ENCODE assay signal across 7 mouse cellular contexts in the genomic region with DNA sequence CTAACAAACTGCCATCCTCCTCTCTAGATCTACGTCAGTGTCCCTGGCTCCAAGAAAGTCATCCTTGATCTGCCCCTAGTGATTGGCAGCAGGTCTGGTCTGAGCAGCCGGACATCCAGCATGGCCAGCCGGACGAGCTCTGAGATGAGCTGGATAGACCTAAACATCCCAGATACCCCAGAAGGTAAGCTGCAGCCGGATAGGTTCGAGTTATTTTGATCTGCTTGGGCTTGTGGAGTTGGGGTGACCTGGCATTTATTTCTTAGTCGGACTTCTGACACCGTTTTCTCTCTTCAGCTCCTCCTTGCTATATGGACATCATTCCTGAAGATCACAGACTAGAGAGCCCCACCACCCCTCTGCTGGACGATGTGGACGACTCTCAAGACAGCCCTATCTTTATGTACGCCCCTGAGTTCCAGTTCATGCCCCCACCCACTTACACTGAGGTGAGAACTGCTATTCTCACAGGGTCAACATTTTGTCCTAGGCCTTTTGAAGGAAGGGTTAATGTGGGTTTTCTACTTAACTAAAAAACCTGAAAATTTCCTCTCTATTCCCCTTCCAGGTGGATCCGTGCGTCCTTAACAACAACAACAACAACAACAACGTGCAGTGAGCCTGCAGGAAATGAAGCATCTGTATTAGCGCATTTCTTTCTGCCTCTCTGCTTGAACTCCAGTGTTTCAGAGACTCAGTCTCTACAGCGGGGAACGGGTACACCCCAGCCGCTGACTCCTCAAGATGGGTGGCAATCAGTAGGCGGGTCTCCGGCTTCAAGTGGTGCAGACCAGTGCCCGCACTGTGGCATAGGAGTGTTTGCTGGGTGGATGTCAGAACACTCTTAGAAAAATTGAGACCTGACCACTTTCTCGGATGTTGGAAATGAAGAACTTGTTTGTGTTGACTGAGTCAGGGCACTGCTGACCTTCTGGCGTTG. TPM values are rescaled to one million over a fixed set of nuclear protein-coding genes. Genes with fewer than 3 reads are reported as not detected.
A peak's percentile ranks its signal among the peaks of the same experiment; 100 is the strongest.
DNase-seq lines count a peak whose midpoint lies in the region; ATAC-seq and TF ChIP-seq lines count a peak whose summit lies in the region.

No protein-coding gene starts in this region.

- H3K9ac ChIP-seq in ES-Bruce4 (ENCODE audit: low read depth, poor library complexity, severe bottlenecking): peak overlapping the region; percentile 93
- peak overlapping the region; percentile 95 for H3K9ac ChIP-seq in liver, embryonic 11.5 days (ENCODE audit: low read depth, low read length)
- H3K9ac ChIP-seq in stomach, embryonic 16.5 days (ENCODE audit: low read length): peak overlapping the region; percentile 93

- 72% methylated on average over 23 of the region's 23 CpGs for WGBS in liver, embryonic 11.5 days
- 65% methylated on average over 23 of the region's 23 CpGs for WGBS in stomach, embryonic 16.5 days

- no peak for TF ChIP-seq CTCF in ES-Bruce4 (IDR thresholded peaks at IDR 0.05; ENCODE audit: low read depth, low read length)

- H3K9me3 ChIP-seq in ES-Bruce4 (replicated peaks; ENCODE audit: control insufficient read depth, insufficient read depth, low read length, poor library complexity, severe bottlenecking): no peaks in the 10 kb centered on the region
- no peaks in the 10 kb centered on the region for H3K9me3 ChIP-seq in liver, embryonic 11.5 days (ENCODE audit: control insufficient read depth, low read length)
- H3K9me3 ChIP-seq in stomach, embryonic 16.5 days (replicated peaks; ENCODE audit: control insufficient read depth, low read length): no peaks in the 10 kb centered on the region

- no peaks in the 10 kb centered on the region for H3K4me1 ChIP-seq in ES-Bruce4 (ENCODE audit: control insufficient read depth, insufficient read depth, low read length)
- peaks cover 17% of the 10 kb centered on the region for H3K4me1 ChIP-seq in brown adipose tissue, adult 24 weeks (ENCODE audit: control insufficient read depth, insufficient read depth, insufficient read length, low read length)
- H3K4me1 ChIP-seq in liver, embryonic 11.5 days (replicated peaks; ENCODE audit: control insufficient read depth, insufficient read depth, low read length): peaks cover 31% of the 10 kb centered on the region
- H3K4me1 ChIP-seq in stomach, embryonic 16.5 days (ENCODE audit: control insufficient read depth, insufficient read depth, low read length): peaks cover 54% of the 10 kb centered on the region

- H3K4me2 ChIP-seq in liver, embryonic 11.5 days: peak overlapping the region; percentile 82
- peak overlapping the region; percentile 65 for H3K4me2 ChIP-seq in stomach, embryonic 16.5 days (ENCODE audit: low read depth, low read length)

- H3K27me3 ChIP-seq in ES-Bruce4 (ENCODE audit: control insufficient read depth, insufficient read depth, low read length, poor library complexity, severe bottlenecking): no peaks in the 10 kb centered on the region
- no peaks in the 10 kb centered on the region for H3K27me3 ChIP-seq in liver, embryonic 11.5 days (replicated peaks; ENCODE audit: control insufficient read depth, insufficient read depth, low read length)
- no peaks in the 10 kb centered on the region for H3K27me3 ChIP-seq in stomach, embryonic 16.5 days (ENCODE audit: control insufficient read depth, insufficient read depth, low read length)

- intact Hi-C loops in heart, postnatal 10 days (cut with DNase I): no loop called here

- H3K27ac ChIP-seq in ES-Bruce4 (ENCODE audit: insufficient read depth, low read length): peak overlapping the region; percentile 74
- peak overlapping the region; percentile 99 for H3K27ac ChIP-seq in brown adipose tissue, adult 24 weeks (replicated peaks; ENCODE audit: low read depth, low read length)
- H3K27ac ChIP-seq in liver, embryonic 11.5 days (ENCODE audit: low read depth, low read length): peak overlapping the region; percentile 33; the same call in 1 of the 2 replicates
- H3K27ac ChIP-seq in stomach, embryonic 16.5 days (ENCODE audit: low read length): peak overlapping the region; percentile 50

- no peak for ATAC-seq in liver, embryonic 11.5 days (replicated peaks; ENCODE audit: low FRiP score)
- no peak for ATAC-seq in stomach, embryonic 16.5 days (ENCODE audit: insufficient read depth, low FRiP score)

- H3K36me3 ChIP-seq in ES-Bruce4 (ENCODE audit: control insufficient read depth, insufficient read depth, low read length, poor library complexity, severe bottlenecking): peaks cover 32% of the 10 kb centered on the region
- H3K36me3 ChIP-seq in liver, embryonic 11.5 days (ENCODE audit: control insufficient read depth, insufficient read depth, low read length): peaks cover 20% of the 10 kb centered on the region
- peaks cover 21% of the 10 kb centered on the region; the same call in 1 of the 2 replicates for H3K36me3 ChIP-seq in stomach, embryonic 16.5 days (ENCODE audit: control insufficient read depth, insufficient read depth, low read length)

- DNase-seq in heart, postnatal 10 days: peak; percentile 55 to 69
- no peak for DNase-seq in liver, embryonic 11.5 days (ENCODE audit: low spot score)
- no peak for DNase-seq in urinary bladder, postnatal 25 days (ENCODE audit: low spot score)
- DNase-seq in left cerebral cortex, adult 8-10 months (ENCODE audit: low spot score in 2 of 2): no peak

- peak overlapping the region; percentile 99 for H3K4me3 ChIP-seq in ES-Bruce4 (ENCODE audit: low read depth, low read length)
- peak overlapping the region; percentile 69 for H3K4me3 ChIP-seq in brown adipose tissue, adult 24 weeks (ENCODE audit: insufficient read depth, low read depth, low read length)
- H3K4me3 ChIP-seq in liver, embryonic 11.5 days (ENCODE audit: low read depth, low read length): peak overlapping the region; percentile 82
- peak overlapping the region; percentile 83 for H3K4me3 ChIP-seq in stomach, embryonic 16.5 days (replicated peaks; ENCODE audit: low read length)

- TF ChIP-seq EP300 in ES-Bruce4 (IDR thresholded peaks at IDR 0.05; ENCODE audit: insufficient read depth, low read depth, low read length): no peak

- no peak for TF ChIP-seq POLR2A in ES-Bruce4 (IDR thresholded peaks at IDR 0.05; ENCODE audit: insufficient read depth, low read length)

RNA-seq across cellular contexts. Expression of a gene that starts 2.4 kb away (rescaled TPM):
- 450 and 464 TPM in 2 replicates for polyA plus RNA-seq in ES-Bruce4 (2011; ENCODE audit: insufficient read depth, insufficient read length, low read depth, missing spikeins)
- polyA plus RNA-seq in brown adipose tissue, adult 24 weeks (2012; ENCODE audit: insufficient read depth, insufficient read length, missing spikeins): 1,091 and 1,303 TPM in 2 replicates
- 1,000 to 10,000 TPM in 1 of 2 experiments, 100 to 1,000 TPM in 1; 618 to 1,152 TPM for total RNA-seq in heart, postnatal 10 days (2021)
- 41.1 and 44.0 TPM in 2 replicates for polyA plus RNA-seq in liver, embryonic 11.5 days (2014; fragmentation: Nextera tagmentation; extraction: Ambion mirVana)
- 164 and 179 TPM in 2 replicates for polyA plus RNA-seq in stomach, embryonic 16.5 days (2015; fragmentation: Nextera tagmentation; extraction: Ambion mirVana)
- total RNA-seq in left cerebral cortex, adult 8-10 months (2022): 10 to 100 TPM; 21.7 to 37.3 (median 26.8) TPM

RNA-seq across cellular contexts. Expression of a gene that starts 16.6 kb away (rescaled TPM):
- 1.1 and 1.7 TPM in 2 replicates for polyA plus RNA-seq in ES-Bruce4 (2011; ENCODE audit: insufficient read depth, insufficient read length, low read depth, missing spikeins)
- polyA plus RNA-seq in brown adipose tissue, adult 24 weeks (2012; ENCODE audit: insufficient read depth, insufficient read length, missing spikeins): not detected in 2 replicates
- total RNA-seq in heart, postnatal 10 days (2021): 1 to 10 TPM; 4.9 to 5.3 TPM
- polyA plus RNA-seq in liver, embryonic 11.5 days (2014; fragmentation: Nextera tagmentation; extraction: Ambion mirVana): 0.49 and 1.0 TPM in 2 replicates
- polyA plus RNA-seq in stomach, embryonic 16.5 days (2015; fragmentation: Nextera tagmentation; extraction: Ambion mirVana): 0.89 and 1.1 TPM in 2 replicates
- total RNA-seq in left cerebral cortex, adult 8-10 months (2022): not detected

RNA-seq across cellular contexts. Expression of a gene that starts 33.8 kb away (rescaled TPM):
- 16.2 and 22.8 TPM in 2 replicates for polyA plus RNA-seq in ES-Bruce4 (2011; ENCODE audit: insufficient read depth, insufficient read length, low read depth, missing spikeins)
- polyA plus RNA-seq in brown adipose tissue, adult 24 weeks (2012; ENCODE audit: insufficient read depth, insufficient read length, missing spikeins): 39.0 and 72.4 TPM in 2 replicates
- 10 to 100 TPM; 24.3 to 30.9 TPM for total RNA-seq in heart, postnatal 10 days (2021)
- 18.6 and 21.5 TPM in 2 replicates for polyA plus RNA-seq in liver, embryonic 11.5 days (2014; fragmentation: Nextera tagmentation; extraction: Ambion mirVana)
- polyA plus RNA-seq in stomach, embryonic 16.5 days (2015; fragmentation: Nextera tagmentation; extraction: Ambion mirVana): 26.4 and 29.8 TPM in 2 replicates
- 10 to 100 TPM; 22.8 to 26.6 (median 24.3) TPM for total RNA-seq in left cerebral cortex, adult 8-10 months (2022)

RNA-seq across cellular contexts. Expression of a gene that starts 35.2 kb away (rescaled TPM):
- polyA plus RNA-seq in ES-Bruce4 (2011; ENCODE audit: insufficient read depth, insufficient read length, low read depth, missing spikeins): 0.88 and 1.2 TPM in 2 replicates
- 5.4 and 8.2 TPM in 2 replicates for polyA plus RNA-seq in brown adipose tissue, adult 24 weeks (2012; ENCODE audit: insufficient read depth, insufficient read length, missing spikeins)
- 100 to 1,000 TPM; 149 to 172 TPM for total RNA-seq in heart, postnatal 10 days (2021)
- 0.19 and 0.32 TPM in 2 replicates for polyA plus RNA-seq in liver, embryonic 11.5 days (2014; fragmentation: Nextera tagmentation; extraction: Ambion mirVana)
- 0.50 and 3.8 TPM in 2 replicates for polyA plus RNA-seq in stomach, embryonic 16.5 days (2015; fragmentation: Nextera tagmentation; extraction: Ambion mirVana)
- total RNA-seq in left cerebral cortex, adult 8-10 months (2022): 1 to 10 TPM; 1.4 to 2.0 (median 1.7) TPM

RNA-seq across cellular contexts. Expression of a gene that starts 36.3 kb away (rescaled TPM):
- 0.31 and 0.43 TPM in 2 replicates for polyA plus RNA-seq in ES-Bruce4 (2011; ENCODE audit: insufficient read depth, insufficient read length, low read depth, missing spikeins)
- not detected in 2 replicates for polyA plus RNA-seq in brown adipose tissue, adult 24 weeks (2012; ENCODE audit: insufficient read depth, insufficient read length, missing spikeins)
- total RNA-seq in heart, postnatal 10 days (2021): 1 to 10 TPM; 2.0 to 5.5 TPM
- polyA plus RNA-seq in liver, embryonic 11.5 days (2014; fragmentation: Nextera tagmentation; extraction: Ambion mirVana): 0.71 and 1.1 TPM in 2 replicates
- 2.2 and 2.7 TPM in 2 replicates for polyA plus RNA-seq in stomach, embryonic 16.5 days (2015; fragmentation: Nextera tagmentation; extraction: Ambion mirVana)
- 10 to 100 TPM; 60.4 to 65.0 (median 61.0) TPM for total RNA-seq in left cerebral cortex, adult 8-10 months (2022)

Comparison
In these comparisons a context has a peak if more than half of its experiments do, and no peak if none do; other contexts are left out.
1. H3K27ac ChIP-seq: peak in every context shown above with its lines; median percentile 99 in brown adipose tissue, adult 24 weeks; 74 in ES-Bruce4; 50 in stomach, embryonic 16.5 days; 33 in liver, embryonic 11.5 days.
2. DNase-seq: peak in heart, postnatal 10 days (2 of 2); none in liver, embryonic 11.5 days (single experiment), urinary bladder, postnatal 25 days (single experiment) and left cerebral cortex, adult 8-10 months (0 of 2).
3. Peak in every context shown above with its lines, with median percentiles within 50 percentile points of each other: H3K4me3 ChIP-seq and H3K9ac ChIP-seq.